Mouse (Mus musculus) urinary bladder, postnatal 0 days (tissue): ENCODE data around the gene Tmem108. TPM values are rescaled to one million over a fixed set of nuclear protein-coding genes. Genes with fewer than 3 reads are reported as not detected.

Experiments used
- polyA plus RNA-seq: library from polyadenylated mRNA; unstranded; fragments of >200 nt; fragmentation: Nextera tagmentation; extraction: Ambion mirVana; gene quantifications from 2 replicates; pipeline ENCODE4 v1.2.1, GENCODE M21; 2015

Gene Tmem108
- polyA plus RNA-seq: 4.8 and 5.9 TPM in 2 replicates

GRCm38 (mm10) chr9:103761647-103762084 is at the start of gene Tmem108:
Tmem108 (minus strand) TSS chr9:103761837.

GRCm38 (mm10) chr9:103480044-103480576 is 281.5 kb downstream of the Tmem108 start, which contains the start of gene Bfsp2:
Bfsp2 (minus strand) TSS chr9:103480420.

Other genes starting within 250 kb of the Tmem108 start
- gene Nphp3, start 240.7 kb upstream of the Tmem108 start, polyA plus RNA-seq: 2.0 and 2.3 TPM in 2 replicates